ENCODE assay signal across 8 mouse cellular contexts in the genomic region with DNA sequence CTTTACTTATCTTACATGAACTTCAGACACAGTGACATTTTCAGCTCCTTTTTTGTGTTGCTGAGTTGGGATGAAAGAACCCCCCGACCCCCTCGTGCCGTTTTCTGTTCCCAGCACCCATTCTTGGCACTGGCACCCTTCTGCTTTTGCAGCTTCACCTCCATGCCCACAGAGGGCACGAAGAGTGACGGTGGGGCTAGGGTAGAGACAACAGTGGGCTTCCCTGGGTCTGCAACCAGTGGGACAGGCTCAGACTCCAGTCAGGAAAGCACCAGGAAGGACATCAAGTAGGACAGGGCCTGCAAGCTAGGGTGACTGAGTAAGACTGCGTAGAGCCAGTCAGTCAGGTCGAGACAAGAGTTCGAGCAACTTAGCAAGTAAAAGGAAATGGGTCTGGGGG. TPM values are rescaled to one million over a fixed set of nuclear protein-coding genes. Genes with fewer than 3 reads are reported as not detected.
DNase-seq lines count a peak whose midpoint lies in the region; ATAC-seq and TF ChIP-seq lines count a peak whose summit lies in the region.

No protein-coding gene starts in this region.

- peak overlapping the region; percentile 26; the same call in 1 of the 2 replicates for H3K4me3 ChIP-seq in kidney, postnatal 0 days (replicated peaks; ENCODE audit: low read depth, low read length)
- H3K4me3 ChIP-seq in embryonic facial prominence, embryonic 14.5 days (ENCODE audit: low read depth, low read length) = peak overlapping the region; percentile 59
- H3K4me3 ChIP-seq in intestine, embryonic 16.5 days (ENCODE audit: low read length) = peak overlapping the region; percentile 62
- H3K4me3 ChIP-seq in neural tube, embryonic 12.5 days = no peak overlapping the region

- no peak for ATAC-seq in kidney, postnatal 0 days (replicated peaks; ENCODE audit: low FRiP score, low read depth)
- peak; percentile 4; the same call in 1 of the 2 replicates for ATAC-seq in embryonic facial prominence, embryonic 14.5 days (ENCODE audit: low read depth)
- ATAC-seq in intestine, embryonic 16.5 days = peak; percentile 10
- ATAC-seq in neural tube, embryonic 12.5 days (ENCODE audit: low FRiP score, low read depth) = no peak

- no peaks in the 10 kb centered on the region for H3K36me3 ChIP-seq in kidney, postnatal 0 days (ENCODE audit: insufficient read depth, low read length)
- no peaks in the 10 kb centered on the region for H3K36me3 ChIP-seq in embryonic facial prominence, embryonic 14.5 days (ENCODE audit: control insufficient read depth, insufficient read depth, low read length)
- no peaks in the 10 kb centered on the region for H3K36me3 ChIP-seq in intestine, embryonic 16.5 days (ENCODE audit: control insufficient read depth, insufficient read depth, low read length)
- peaks cover 5% of the 10 kb centered on the region for H3K36me3 ChIP-seq in neural tube, embryonic 12.5 days

- peak overlapping the region; percentile 59 for H3K27ac ChIP-seq in kidney, postnatal 0 days
- peak overlapping the region; percentile 42 for H3K27ac ChIP-seq in embryonic facial prominence, embryonic 14.5 days (replicated peaks; ENCODE audit: low read depth, low read length)
- peak overlapping the region; percentile 79 for H3K27ac ChIP-seq in intestine, embryonic 16.5 days (ENCODE audit: low read length)
- H3K27ac ChIP-seq in neural tube, embryonic 12.5 days = no peak overlapping the region

- peaks cover 20% of the 10 kb centered on the region for H3K4me1 ChIP-seq in kidney, postnatal 0 days (replicated peaks; ENCODE audit: insufficient read depth, low read length)
- H3K4me1 ChIP-seq in embryonic facial prominence, embryonic 14.5 days (ENCODE audit: control insufficient read depth, insufficient read depth, low read length) = peaks cover 15% of the 10 kb centered on the region
- peaks cover 47% of the 10 kb centered on the region for H3K4me1 ChIP-seq in intestine, embryonic 16.5 days (ENCODE audit: control insufficient read depth, insufficient read depth, low read length)
- peaks cover 21% of the 10 kb centered on the region for H3K4me1 ChIP-seq in neural tube, embryonic 12.5 days

- no peak for TF ChIP-seq CTCF in kidney, postnatal 0 days (IDR thresholded peaks at IDR 0.05; ENCODE audit: low read depth)

- H3K9ac ChIP-seq in kidney, postnatal 0 days (ENCODE audit: low read depth, low read length) = peak overlapping the region; percentile 36; the same call in 1 of the 2 replicates
- H3K9ac ChIP-seq in embryonic facial prominence, embryonic 14.5 days (ENCODE audit: low read depth, low read length) = peak overlapping the region; percentile 34; the same call in 1 of the 2 replicates
- peak overlapping the region; percentile 59 for H3K9ac ChIP-seq in intestine, embryonic 16.5 days (ENCODE audit: low read depth, low read length)
- no peak overlapping the region for H3K9ac ChIP-seq in neural tube, embryonic 12.5 days

- 51% methylated on average over 8 of the region's 8 CpGs for WGBS in kidney, postnatal 0 days
- WGBS in embryonic facial prominence, embryonic 14.5 days = 53% methylated on average over 8 of the region's 8 CpGs
- 52% methylated on average over 8 of the region's 8 CpGs for WGBS in intestine, embryonic 16.5 days
- 48% methylated on average over 8 of the region's 8 CpGs for WGBS in neural tube, embryonic 12.5 days

- no peaks in the 10 kb centered on the region for H3K9me3 ChIP-seq in kidney, postnatal 0 days (replicated peaks; ENCODE audit: low read length)
- no peaks in the 10 kb centered on the region for H3K9me3 ChIP-seq in embryonic facial prominence, embryonic 14.5 days (ENCODE audit: control insufficient read depth, low read length)
- no peaks in the 10 kb centered on the region for H3K9me3 ChIP-seq in intestine, embryonic 16.5 days (ENCODE audit: control insufficient read depth, low read length)
- H3K9me3 ChIP-seq in neural tube, embryonic 12.5 days = no peaks in the 10 kb centered on the region

- no peaks in the 10 kb centered on the region for H3K27me3 ChIP-seq in kidney, postnatal 0 days (ENCODE audit: insufficient read depth, low read length)
- peaks cover 13% of the 10 kb centered on the region for H3K27me3 ChIP-seq in embryonic facial prominence, embryonic 14.5 days (replicated peaks; ENCODE audit: control insufficient read depth, insufficient read depth, low read length)
- H3K27me3 ChIP-seq in intestine, embryonic 16.5 days (replicated peaks; ENCODE audit: control insufficient read depth, insufficient read depth, low read length) = no peaks in the 10 kb centered on the region; the same call in 1 of the 2 replicates
- peaks cover 17% of the 10 kb centered on the region for H3K27me3 ChIP-seq in neural tube, embryonic 12.5 days (replicated peaks)

- H3K4me2 ChIP-seq in kidney, postnatal 0 days (ENCODE audit: low read length) = peak overlapping the region; percentile 92
- H3K4me2 ChIP-seq in embryonic facial prominence, embryonic 14.5 days (ENCODE audit: low read depth, low read length) = peak overlapping the region; percentile 96
- peak overlapping the region; percentile 97 for H3K4me2 ChIP-seq in intestine, embryonic 16.5 days (ENCODE audit: low read depth, low read length)
- peak overlapping the region; percentile 94 for H3K4me2 ChIP-seq in neural tube, embryonic 12.5 days (replicated peaks)

- no peak for DNase-seq in kidney, postnatal 0 days (ENCODE audit: low spot score)
- no peak for DNase-seq in kidney, adult 18-20 months
- DNase-seq in embryonic facial prominence, embryonic 14.5 days (ENCODE audit: low spot score) = no peak
- DNase-seq in spleen, adult 18-20 months = no peak
- DNase-seq in layer of hippocampus, adult 11-12 months (ENCODE audit: low spot score) = no peak
- no peak for DNase-seq in kidney, adult 9 months

RNA-seq across cellular contexts. Expression of a gene that starts 1.7 kb away (rescaled TPM):
- 24.2 and 27.4 TPM in 2 replicates for polyA plus RNA-seq in kidney, postnatal 0 days (2015; fragmentation: Nextera tagmentation; extraction: Ambion mirVana)
- 11.8 and 16.3 TPM in 2 replicates for polyA plus RNA-seq in embryonic facial prominence, embryonic 14.5 days (2014; fragmentation: Nextera tagmentation; extraction: Ambion mirVana)
- 25.6 and 36.4 TPM in 2 replicates for polyA plus RNA-seq in intestine, embryonic 16.5 days (2015; fragmentation: Nextera tagmentation; extraction: Ambion mirVana)
- polyA plus RNA-seq in neural tube, embryonic 12.5 days (2016; fragmentation: Nextera tagmentation; extraction: Ambion mirVana) = 46.1 and 47.5 TPM in 2 replicates

RNA-seq across cellular contexts. Expression of a gene that starts 1.9 kb away (rescaled TPM):
- polyA plus RNA-seq in kidney, postnatal 0 days (2015; fragmentation: Nextera tagmentation; extraction: Ambion mirVana) = 0.61 and 0.75 TPM in 2 replicates
- 3.2 and 10.2 TPM in 2 replicates for polyA plus RNA-seq in embryonic facial prominence, embryonic 14.5 days (2014; fragmentation: Nextera tagmentation; extraction: Ambion mirVana)
- 3.3 and 6.4 TPM in 2 replicates for polyA plus RNA-seq in intestine, embryonic 16.5 days (2015; fragmentation: Nextera tagmentation; extraction: Ambion mirVana)
- polyA plus RNA-seq in neural tube, embryonic 12.5 days (2016; fragmentation: Nextera tagmentation; extraction: Ambion mirVana) = 0.30 TPM in 1 of 2 replicates, not detected in the other

RNA-seq across cellular contexts. Expression of a gene that starts 3.7 kb away (rescaled TPM):
- 0.16 and 0.28 TPM in 2 replicates for polyA plus RNA-seq in kidney, postnatal 0 days (2015; fragmentation: Nextera tagmentation; extraction: Ambion mirVana)
- polyA plus RNA-seq in embryonic facial prominence, embryonic 14.5 days (2014; fragmentation: Nextera tagmentation; extraction: Ambion mirVana) = not detected in 2 replicates
- polyA plus RNA-seq in intestine, embryonic 16.5 days (2015; fragmentation: Nextera tagmentation; extraction: Ambion mirVana) = 0.37 and 0.54 TPM in 2 replicates
- polyA plus RNA-seq in neural tube, embryonic 12.5 days (2016; fragmentation: Nextera tagmentation; extraction: Ambion mirVana) = not detected in 2 replicates

RNA-seq across cellular contexts. Expression of a gene that starts 6.1 kb away (rescaled TPM):
- polyA plus RNA-seq in kidney, postnatal 0 days (2015; fragmentation: Nextera tagmentation; extraction: Ambion mirVana) = 1.5 and 1.6 TPM in 2 replicates
- not detected in 2 replicates for polyA plus RNA-seq in embryonic facial prominence, embryonic 14.5 days (2014; fragmentation: Nextera tagmentation; extraction: Ambion mirVana)
- 11.3 and 17.7 TPM in 2 replicates for polyA plus RNA-seq in intestine, embryonic 16.5 days (2015; fragmentation: Nextera tagmentation; extraction: Ambion mirVana)
- polyA plus RNA-seq in neural tube, embryonic 12.5 days (2016; fragmentation: Nextera tagmentation; extraction: Ambion mirVana) = not detected in 2 replicates

RNA-seq across cellular contexts. Expression of a gene that starts 6.4 kb away (rescaled TPM):
- polyA plus RNA-seq in kidney, postnatal 0 days (2015; fragmentation: Nextera tagmentation; extraction: Ambion mirVana) = 2.7 and 3.7 TPM in 2 replicates
- polyA plus RNA-seq in embryonic facial prominence, embryonic 14.5 days (2014; fragmentation: Nextera tagmentation; extraction: Ambion mirVana) = 4.5 and 6.1 TPM in 2 replicates
- 7.3 and 9.3 TPM in 2 replicates for polyA plus RNA-seq in intestine, embryonic 16.5 days (2015; fragmentation: Nextera tagmentation; extraction: Ambion mirVana)
- 5.2 and 6.4 TPM in 2 replicates for polyA plus RNA-seq in neural tube, embryonic 12.5 days (2016; fragmentation: Nextera tagmentation; extraction: Ambion mirVana)

Comparison
In these comparisons a context has a peak if more than half of its experiments do, and no peak if none do; other contexts are left out.
1. ATAC-seq: peak in embryonic facial prominence, embryonic 14.5 days (single experiment) and intestine, embryonic 16.5 days (single experiment); none in kidney, postnatal 0 days (single experiment) and neural tube, embryonic 12.5 days (single experiment).
2. Peak in every context shown above with its lines, with median percentiles within 50 percentile points of each other: H3K4me2 ChIP-seq.